Mouse (Mus musculus): Measurements from ENCODE around the gene Rap1a. TPM values are rescaled to one million over a fixed set of nuclear protein-coding genes. Genes with fewer than 3 reads are reported as not detected.

Rap1a gene
- polyA plus RNA-seq (2017; shearing (Covaris generic)), result 181 TPM

DNA sequence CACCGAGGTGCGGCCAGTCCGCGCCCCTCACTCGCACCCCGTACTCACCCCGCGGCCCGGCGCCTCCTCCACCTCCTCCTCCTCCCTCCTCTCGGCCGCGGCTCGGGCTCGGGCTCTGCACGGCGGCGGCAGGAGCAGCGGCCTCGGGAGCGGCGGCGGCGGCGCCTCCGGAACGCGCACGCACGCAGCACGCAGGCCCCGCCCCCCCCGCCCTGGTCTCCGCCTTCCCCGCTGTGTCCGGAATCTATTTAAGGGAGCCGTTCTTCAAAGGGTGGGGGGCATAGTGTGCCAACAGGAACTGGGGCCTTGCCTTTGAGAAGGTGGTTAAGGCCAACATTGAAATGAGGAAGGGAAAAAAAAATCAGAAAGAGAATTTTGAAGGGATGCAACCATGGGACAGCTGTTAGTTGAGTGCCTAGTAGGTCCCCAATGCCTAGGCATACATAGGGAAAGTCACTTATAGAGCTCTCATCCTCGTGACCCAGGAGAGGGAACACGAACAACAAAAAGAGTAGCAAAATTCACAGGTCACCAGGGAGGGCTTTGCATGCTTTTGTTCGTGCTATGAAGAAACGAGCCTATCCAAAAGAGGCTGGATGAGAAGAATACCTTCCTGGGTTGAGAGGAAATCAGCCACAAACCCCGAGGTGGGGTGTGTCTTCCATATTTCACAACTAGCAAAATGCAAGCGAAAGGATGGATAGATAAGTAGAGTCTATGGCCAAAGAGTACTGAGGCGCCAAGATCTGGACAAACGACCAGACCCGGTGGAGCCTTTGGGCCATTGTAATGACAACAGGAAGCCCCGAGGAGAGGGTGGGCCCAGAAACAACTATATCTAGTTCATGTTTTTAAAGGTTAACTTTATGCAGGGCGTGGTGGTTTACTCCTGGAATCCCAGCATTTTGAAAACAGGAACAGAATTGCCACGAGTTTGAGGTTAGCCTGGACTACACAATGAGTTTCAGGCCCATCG is at the start of gene Rap1a:
Rap1a (minus strand) TSS at position 146 of the 976 bp plus-strand sequence.

DNA sequence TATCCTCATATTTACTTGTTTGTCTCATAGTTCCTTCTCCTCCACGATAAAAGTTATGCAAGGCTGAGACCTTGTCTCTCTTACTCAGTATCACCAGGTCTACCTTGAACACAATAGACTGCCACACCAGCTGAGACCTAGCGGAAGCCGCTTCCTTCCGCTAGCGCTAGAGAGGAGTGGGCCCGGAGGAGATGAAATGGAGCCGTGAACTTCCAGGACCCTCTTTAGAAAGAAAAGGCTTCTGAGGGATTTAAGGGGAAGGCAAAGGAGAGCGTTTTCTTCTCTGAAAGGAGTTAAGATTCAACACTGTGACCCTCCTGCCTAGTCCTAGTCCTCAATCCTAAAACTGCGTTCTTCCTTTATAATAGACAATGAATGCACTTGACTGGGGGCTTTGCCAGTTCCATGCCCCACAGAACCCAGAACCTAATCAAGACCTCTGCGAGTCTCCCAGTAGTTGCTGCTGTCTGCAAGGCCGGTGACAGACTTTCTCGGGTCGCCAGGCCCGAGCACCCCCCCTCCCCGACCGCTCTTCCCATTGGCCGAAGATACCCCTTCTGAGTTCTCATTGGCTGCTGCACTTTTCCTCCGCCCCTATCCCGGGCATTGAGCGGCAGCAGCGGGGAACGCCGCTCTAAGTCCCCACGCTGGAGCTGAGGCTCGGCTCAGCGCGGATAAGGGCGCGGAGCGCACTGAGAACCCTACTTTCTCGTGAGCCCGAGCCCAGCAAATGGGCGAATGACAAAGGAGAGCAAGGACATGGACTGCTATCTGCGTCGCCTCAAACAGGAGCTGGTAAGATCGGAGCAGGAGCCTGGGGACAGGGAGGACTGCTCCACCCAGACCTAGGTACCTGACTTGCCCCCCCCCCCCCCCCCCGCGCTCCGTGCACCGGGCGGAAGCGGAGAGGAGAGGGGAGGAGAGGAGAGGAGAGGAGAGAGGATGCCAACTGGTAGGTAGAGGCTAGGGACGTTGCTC is 96.8 kb downstream of the Rap1a start, which contains the start of gene Inka2:
Inka2 (plus strand) TSS at position 569 of the 978 bp plus-strand sequence.

DNA sequence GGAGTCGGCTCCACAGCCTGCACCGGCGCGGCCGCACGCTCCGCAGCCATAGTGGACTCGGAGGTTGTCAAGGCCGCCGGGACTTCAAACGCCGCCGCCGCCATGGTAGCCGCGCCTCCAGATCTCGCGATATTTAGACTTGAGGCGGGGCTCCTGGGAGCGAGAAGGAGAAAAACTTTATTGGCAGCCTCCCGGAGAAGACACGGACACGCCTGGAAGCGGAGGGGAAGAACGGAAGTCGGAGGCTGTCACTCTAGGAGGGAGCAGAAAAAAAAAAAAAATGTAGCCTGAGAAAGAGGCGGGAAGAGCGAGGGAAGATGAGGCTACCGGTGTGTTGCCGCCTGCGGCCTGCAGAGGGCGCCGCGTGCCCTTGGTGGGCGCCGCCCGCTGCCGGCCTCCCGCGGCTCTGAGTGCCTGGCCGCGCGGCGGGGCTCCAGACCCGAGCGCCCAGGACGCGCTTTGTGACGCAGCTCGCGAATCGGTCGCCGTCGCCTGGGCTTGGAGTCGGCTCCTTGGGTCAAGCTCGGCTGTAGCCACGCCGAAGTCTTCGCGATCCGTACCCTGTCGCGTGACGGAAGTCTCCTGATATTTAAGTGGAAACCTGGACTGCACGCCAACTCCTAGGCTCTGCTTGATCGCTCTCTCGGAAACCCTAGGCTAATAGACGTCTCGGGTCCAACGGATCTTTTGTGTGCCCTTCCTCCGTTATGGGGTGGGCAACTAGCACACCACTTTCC is 113.6 kb downstream of the Rap1a start, which contains the start of gene Ddx20:
Ddx20 (minus strand) TSS at position 251 of the 737 bp plus-strand sequence.

Other genes with a start within 250 kb of the Rap1a start
- 14.2 TPM for gene Ddx20, start 113.8 kb downstream of the Rap1a start, polyA plus RNA-seq (2017; shearing (Covaris generic))
- 0.31 TPM for gene Inka2, start 96.7 kb downstream of the Rap1a start, polyA plus RNA-seq (2017; shearing (Covaris generic))
- not detected for gene Adora3, start 69.5 kb upstream of the Rap1a start, polyA plus RNA-seq (2017; shearing (Covaris generic))
- gene Tmigd3, start 69.6 kb upstream of the Rap1a start, polyA plus RNA-seq (2017; shearing (Covaris generic)), result not detected
- 0.42 TPM for gene I830077J02Rik, start 131.3 kb upstream of the Rap1a start, polyA plus RNA-seq (2017; shearing (Covaris generic))
- gene Wdr77, start 158.0 kb upstream of the Rap1a start, polyA plus RNA-seq (2017; shearing (Covaris generic)), result 67.8 TPM
- gene Atp5f1, start 158.8 kb upstream of the Rap1a start, polyA plus RNA-seq (2017; shearing (Covaris generic)), result 262 TPM
- 16.2 TPM for gene Ovgp1, start 172.4 kb upstream of the Rap1a start, polyA plus RNA-seq (2017; shearing (Covaris generic))
- 3.4 TPM for gene Pifo, start 213.3 kb upstream of the Rap1a start, polyA plus RNA-seq (2017; shearing (Covaris generic))
- 5.0 TPM for gene Chil5, start 231.5 kb upstream of the Rap1a start, polyA plus RNA-seq (2017; shearing (Covaris generic))

Data from naive thymus-derived CD4-positive, alpha-beta T cell, adult 5 months (primary cell).